1 mouse cellular context compared by ENCODE assay signal in the genomic region with DNA sequence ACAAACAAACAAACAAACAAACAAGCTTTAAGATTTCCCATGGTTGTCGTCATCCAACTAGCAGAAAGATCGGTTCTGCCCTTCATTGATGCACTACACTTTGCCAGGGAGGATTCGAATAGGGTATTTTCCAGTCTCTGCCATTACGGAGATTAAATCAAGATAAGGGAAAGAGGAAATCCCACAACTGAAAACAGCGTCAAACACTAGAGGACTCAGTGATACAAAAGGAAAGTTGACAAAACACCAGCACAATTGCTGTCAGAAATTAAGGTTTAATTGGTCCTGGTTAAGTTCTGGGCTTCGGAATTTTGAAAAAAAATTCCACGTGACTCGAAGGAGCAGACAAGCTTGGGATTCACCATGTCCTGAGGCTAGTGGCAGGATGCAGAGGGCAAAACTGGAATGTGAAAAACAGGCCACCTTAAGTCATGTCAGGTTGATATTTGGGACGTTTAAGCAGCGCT.
TF ChIP-seq lines count a peak whose summit lies in the region.

No protein-coding gene starts in this region.

TF ChIP-seq in MEL, 35 proteins besides CTCF, POLR2A, EP300 and RAD21 (continued from another document):
- no peak for TF ChIP-seq POLR2AphosphoS5 (IDR thresholded peaks at IDR 0.05; ENCODE audit: borderline replicate concordance, low read depth, low read length)
- no peak for TF ChIP-seq SMC3 (IDR thresholded peaks at IDR 0.05; ENCODE audit: low read depth, low read length)
- TF ChIP-seq USF1 (IDR thresholded peaks at IDR 0.05; ENCODE audit: low read depth, low read length), result peak; percentile 71
- TF ChIP-seq POLR2AphosphoS2 (IDR thresholded peaks at IDR 0.05; ENCODE audit: low read length), result no peak
- TF ChIP-seq TBP (IDR thresholded peaks at IDR 0.05; ENCODE audit: low read depth, low read length), result peak; percentile 71
- TF ChIP-seq NRF1 (IDR thresholded peaks at IDR 0.05; ENCODE audit: insufficient read depth, low read depth, low read length, poor library complexity, severe bottlenecking), result no peak
- TF ChIP-seq ETS1 (IDR thresholded peaks at IDR 0.05; ENCODE audit: low read depth, low read length), result no peak
- no peak for TF ChIP-seq RCOR1 (IDR thresholded peaks at IDR 0.05; ENCODE audit: low read depth, low read length)
- no peak for TF ChIP-seq NELFE (IDR thresholded peaks at IDR 0.05; ENCODE audit: low read depth, low read length)
- TF ChIP-seq BHLHE40 (IDR thresholded peaks at IDR 0.05; ENCODE audit: borderline replicate concordance, low read depth, low read length), result no peak
